Mouse (Mus musculus) bone marrow, adult 2 months (tissue): ENCODE data around the gene Dzip1.

Experiments
- CTCF ChIP-seq: fragments of 200-500 bp; IDR thresholded peaks from 2 replicates; pipeline ENCODE4 v1.5.1; 2011; ENCODE audit warnings: low read length, control low read depth; ENCODE audit not compliant: control insufficient read depth, insufficient read depth
- POLR2A ChIP-seq: fragments of 200-500 bp; IDR thresholded peaks from 2 replicates; pipeline ENCODE4 v1.6.1; 2011; ENCODE audit warnings: low read depth, mild to moderate bottlenecking, control low read depth, low read length, borderline replicate concordance; ENCODE audit not compliant: control insufficient read depth

GRCm38 (mm10) chr14:118922667-118923184, 2.5 kb downstream of the Dzip1 start:
- TF ChIP-seq CTCF (no peak), POLR2A (no peak)
